Mouse (Mus musculus) thymus, adult 2 months (tissue): ENCODE data around the gene Etv6.

ENCODE experiments used
- CTCF ChIP-seq: fragments of 200-500 bp; IDR thresholded peaks from 2 replicates; pipeline ENCODE4 v1.5.1; 2012; ENCODE audit warnings: mild to moderate bottlenecking, control low read depth, low read length, moderate library complexity, borderline replicate concordance; ENCODE audit not compliant: control insufficient read depth, poor library complexity, insufficient read depth; ENCODE audit errors: extremely low read depth
- POLR2A ChIP-seq: fragments of 200-500 bp; IDR thresholded peaks from 2 replicates; pipeline ENCODE4 v1.6.1; 2012; ENCODE audit warnings: mild to moderate bottlenecking, low read length, control low read depth, moderate library complexity; ENCODE audit not compliant: control insufficient read depth, poor library complexity, insufficient read depth; ENCODE audit errors: extremely low read depth

GRCm38 (mm10) chr6:134147596-134148442, 112.3 kb downstream of the Etv6 start:
- TF ChIP-seq POLR2A (no peak), CTCF (no peak)
